Mouse (Mus musculus): ENCODE results near the gene Prkar1b. TPM values are rescaled to one million over a fixed set of nuclear protein-coding genes. Genes with fewer than 3 reads are reported as not detected.

Prkar1b gene
- polyA plus RNA-seq, 1 experiment from 2014 or later: 5.3 TPM

- WGBS (ENCODE audit: insufficient replicate concordance): 72% methylated on average over 6 of the region's 6 CpGs
- no peaks in the 10 kb centered on the region for H3K4me1 ChIP-seq (ENCODE audit: control insufficient read depth, insufficient read depth, low read length)
- no peaks in the 10 kb centered on the region for H3K36me3 ChIP-seq (ENCODE audit: control insufficient read depth, insufficient read depth, low read length)
- no peak overlapping the region for H3K9ac ChIP-seq (ENCODE audit: low read depth, low read length)
- H3K4me2 ChIP-seq: no peak overlapping the region
- peaks cover 4% of the 10 kb centered on the region; the same call in 1 of the 2 replicates for H3K9me3 ChIP-seq (replicated peaks; ENCODE audit: control insufficient read depth, low read length)
- H3K4me3 ChIP-seq (ENCODE audit: low read depth, low read length): no peak overlapping the region
- no peak for ATAC-seq (replicated peaks; ENCODE audit: insufficient number of reproducible peaks, low FRiP score, low TSS enrichment)
- peaks cover 5% of the 10 kb centered on the region; the same call in 1 of the 2 replicates for H3K27me3 ChIP-seq (ENCODE audit: control insufficient read depth, insufficient read depth, low read length)
- H3K27ac ChIP-seq (ENCODE audit: low read depth, low read length): no peak overlapping the region
Observed at GRCm38 (mm10) chr5:139004588-139004987, 145.2 kb downstream of the Prkar1b start.

- no peak overlapping the region for H3K9ac ChIP-seq (ENCODE audit: low read depth, low read length)
- H3K4me2 ChIP-seq: no peak overlapping the region
- peaks cover 34% of the 10 kb centered on the region for H3K4me1 ChIP-seq (ENCODE audit: control insufficient read depth, insufficient read depth, low read length)
- ATAC-seq (replicated peaks; ENCODE audit: insufficient number of reproducible peaks, low FRiP score, low TSS enrichment): no peak
- peaks cover 39% of the 10 kb centered on the region for H3K27me3 ChIP-seq (ENCODE audit: control insufficient read depth, insufficient read depth, low read length)
- no peak overlapping the region for H3K4me3 ChIP-seq (ENCODE audit: low read depth, low read length)
- H3K27ac ChIP-seq (ENCODE audit: low read depth, low read length): no peak overlapping the region
- 73% methylated on average over 7 of the region's 7 CpGs for WGBS (ENCODE audit: insufficient replicate concordance)
- peaks cover 4% of the 10 kb centered on the region; the same call in 1 of the 2 replicates for H3K9me3 ChIP-seq (replicated peaks; ENCODE audit: control insufficient read depth, low read length)
- H3K36me3 ChIP-seq (ENCODE audit: control insufficient read depth, insufficient read depth, low read length): no peaks in the 10 kb centered on the region
Observed at GRCm38 (mm10) chr5:138999716-139000115, 150.1 kb downstream of the Prkar1b start.

GRCm38 (mm10) chr5:138997936-138998580 is 151.7 kb downstream of the Prkar1b start:
- H3K9me3 ChIP-seq (replicated peaks; ENCODE audit: control insufficient read depth, low read length): peaks cover 4% of the 10 kb centered on the region; the same call in 1 of the 2 replicates
- peak overlapping the region; percentile 50 for H3K27ac ChIP-seq (ENCODE audit: low read depth, low read length)
- no peak for ATAC-seq (replicated peaks; ENCODE audit: insufficient number of reproducible peaks, low FRiP score, low TSS enrichment)
- peaks cover 39% of the 10 kb centered on the region for H3K27me3 ChIP-seq (ENCODE audit: control insufficient read depth, insufficient read depth, low read length)
- H3K9ac ChIP-seq (ENCODE audit: low read depth, low read length): peak overlapping the region; percentile 25; the same call in 1 of the 2 replicates
- peak overlapping the region; percentile 88 for H3K4me2 ChIP-seq
- WGBS (ENCODE audit: insufficient replicate concordance): 2% methylated on average over 30 of the region's 30 CpGs
- H3K4me1 ChIP-seq (ENCODE audit: control insufficient read depth, insufficient read depth, low read length): peaks cover 42% of the 10 kb centered on the region
- no peaks in the 10 kb centered on the region for H3K36me3 ChIP-seq (ENCODE audit: control insufficient read depth, insufficient read depth, low read length)
- peak overlapping the region; percentile 28 for H3K4me3 ChIP-seq (ENCODE audit: low read depth, low read length)

- peaks cover 45% of the 10 kb centered on the region for H3K27me3 ChIP-seq (ENCODE audit: control insufficient read depth, insufficient read depth, low read length)
- peaks cover 4% of the 10 kb centered on the region; the same call in 1 of the 2 replicates for H3K9me3 ChIP-seq (replicated peaks; ENCODE audit: control insufficient read depth, low read length)
- peak within 1 kb of the TSS; percentile 88 for H3K4me2 ChIP-seq
- H3K4me1 ChIP-seq (ENCODE audit: control insufficient read depth, insufficient read depth, low read length): peaks cover 49% of the 10 kb centered on the region
- no peak for ATAC-seq (replicated peaks; ENCODE audit: insufficient number of reproducible peaks, low FRiP score, low TSS enrichment)
- H3K27ac ChIP-seq (ENCODE audit: low read depth, low read length): peak within 1 kb of the TSS; percentile 94
- 1% methylated on average over 48 of the region's 48 CpGs for WGBS (ENCODE audit: insufficient replicate concordance)
- H3K4me3 ChIP-seq (ENCODE audit: low read depth, low read length): peak within 1 kb of the TSS; percentile 77
- no peaks in the 10 kb centered on the region for H3K36me3 ChIP-seq (ENCODE audit: control insufficient read depth, insufficient read depth, low read length)
- H3K9ac ChIP-seq (ENCODE audit: low read depth, low read length): peak within 1 kb of the TSS; percentile 85; the same call in 1 of the 2 replicates
Observed at GRCm38 (mm10) chr5:138997171-138997788, 152.5 kb downstream of the Prkar1b start, which contains the start of gene Pdgfa. Pdgfa (minus strand) TSS chr5:138997370.

- Histone ChIP-seq H3K27ac (ENCODE audit: low read depth, low read length) (peak overlapping the region; percentile 94; the same call in 1 of the 2 replicates), H3K9me3 (replicated peaks; ENCODE audit: control insufficient read depth, low read length) (no peaks in the 10 kb centered on the region; the same call in 1 of the 2 replicates), H3K36me3 (ENCODE audit: control insufficient read depth, insufficient read depth, low read length) (no peaks in the 10 kb centered on the region), H3K9ac (ENCODE audit: low read depth, low read length) (peak overlapping the region; percentile 85; the same call in 1 of the 2 replicates), H3K27me3 (ENCODE audit: control insufficient read depth, insufficient read depth, low read length) (peaks cover 51% of the 10 kb centered on the region), H3K4me3 (ENCODE audit: low read depth, low read length) (peak overlapping the region; percentile 77), H3K4me1 (ENCODE audit: control insufficient read depth, insufficient read depth, low read length) (peaks cover 53% of the 10 kb centered on the region), H3K4me2 (peak overlapping the region; percentile 88)
- ATAC-seq (replicated peaks; ENCODE audit: insufficient number of reproducible peaks, low FRiP score, low TSS enrichment): no peak
- 5% methylated on average over 24 of the region's 24 CpGs for WGBS (ENCODE audit: insufficient replicate concordance)
Observed at GRCm38 (mm10) chr5:138996322-138997073, 153.3 kb downstream of the Prkar1b start.

- H3K36me3 ChIP-seq (ENCODE audit: control insufficient read depth, insufficient read depth, low read length): no peaks in the 10 kb centered on the region
- H3K4me3 ChIP-seq (ENCODE audit: low read depth, low read length): peak overlapping the region; percentile 77
- peak overlapping the region; percentile 94 for H3K27ac ChIP-seq (ENCODE audit: low read depth, low read length)
- peak overlapping the region; percentile 85 for H3K9ac ChIP-seq (ENCODE audit: low read depth, low read length)
- peaks cover 56% of the 10 kb centered on the region for H3K4me1 ChIP-seq (ENCODE audit: control insufficient read depth, insufficient read depth, low read length)
- H3K4me2 ChIP-seq: peak overlapping the region; percentile 88
- H3K27me3 ChIP-seq (ENCODE audit: control insufficient read depth, insufficient read depth, low read length): peaks cover 57% of the 10 kb centered on the region
- peak; percentile 37 for ATAC-seq (replicated peaks; ENCODE audit: insufficient number of reproducible peaks, low FRiP score, low TSS enrichment)
- no peaks in the 10 kb centered on the region; the same call in 1 of the 2 replicates for H3K9me3 ChIP-seq (replicated peaks; ENCODE audit: control insufficient read depth, low read length)
- under 1% methylated on average over 45 of the region's 52 CpGs for WGBS (ENCODE audit: insufficient replicate concordance)
Observed at GRCm38 (mm10) chr5:138995721-138996311, 154.0 kb downstream of the Prkar1b start.

- Histone ChIP-seq H3K4me1 (ENCODE audit: control insufficient read depth, insufficient read depth, low read length) (peaks cover 56% of the 10 kb centered on the region), H3K27ac (ENCODE audit: low read depth, low read length) (peak overlapping the region; percentile 94), H3K9me3 (replicated peaks; ENCODE audit: control insufficient read depth, low read length) (no peaks in the 10 kb centered on the region; the same call in 1 of the 2 replicates), H3K27me3 (ENCODE audit: control insufficient read depth, insufficient read depth, low read length) (peaks cover 61% of the 10 kb centered on the region), H3K4me3 (ENCODE audit: low read depth, low read length) (peak overlapping the region; percentile 77), H3K9ac (ENCODE audit: low read depth, low read length) (peak overlapping the region; percentile 85), H3K36me3 (ENCODE audit: control insufficient read depth, insufficient read depth, low read length) (no peaks in the 10 kb centered on the region), H3K4me2 (peak overlapping the region; percentile 88)
- 0% methylated on average over 59 of the region's 127 CpGs for WGBS (ENCODE audit: insufficient replicate concordance)
- ATAC-seq (replicated peaks; ENCODE audit: insufficient number of reproducible peaks, low FRiP score, low TSS enrichment): peak; percentile 36; the same call in 1 of the 2 replicates
Observed at GRCm38 (mm10) chr5:138994786-138995720, 154.7 kb downstream of the Prkar1b start.

Data from heart, embryonic 11.5 days (tissue).